Mouse (Mus musculus) megakaryocyte, embryonic 14.5 days (primary cell): ENCODE results near the gene Gpr25.

Experiments used
- FLI1 ChIP-seq: IDR thresholded peaks from 2 replicates; pipeline ENCODE4 v1.6.1; 2012; ENCODE audit warnings: low read length, inconsistent platforms, mixed read lengths
- GATA1 ChIP-seq: IDR thresholded peaks from 3 replicates; pipeline ENCODE4 v1.6.1; 2012; ENCODE audit warnings: mixed read lengths, low read length, inconsistent platforms, borderline replicate concordance

DNA sequence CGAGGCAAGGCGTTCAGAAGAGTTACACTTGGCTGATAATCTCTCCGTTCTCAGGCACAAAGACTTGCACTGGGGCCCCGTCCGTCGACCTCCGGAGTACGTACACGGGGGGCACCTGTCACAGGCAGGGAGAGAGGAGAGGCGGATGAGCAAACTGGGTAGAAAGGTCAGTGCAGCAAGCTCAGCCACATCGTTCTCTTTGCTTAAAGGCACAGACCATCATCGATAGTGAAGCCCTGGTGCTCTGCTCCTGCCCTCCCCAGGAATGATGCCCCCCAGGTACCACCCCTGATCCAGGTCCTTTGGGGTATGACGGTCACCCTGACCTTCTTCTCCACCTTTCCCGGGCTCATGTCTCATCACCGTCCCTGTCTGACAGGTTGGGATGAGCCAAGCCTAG, 46.4 kb downstream of the Gpr25 start:
- TF ChIP-seq GATA1 (no peak), FLI1 (no peak)
